ENCODE assay signal across 37 mouse cellular contexts in the genomic region with DNA sequence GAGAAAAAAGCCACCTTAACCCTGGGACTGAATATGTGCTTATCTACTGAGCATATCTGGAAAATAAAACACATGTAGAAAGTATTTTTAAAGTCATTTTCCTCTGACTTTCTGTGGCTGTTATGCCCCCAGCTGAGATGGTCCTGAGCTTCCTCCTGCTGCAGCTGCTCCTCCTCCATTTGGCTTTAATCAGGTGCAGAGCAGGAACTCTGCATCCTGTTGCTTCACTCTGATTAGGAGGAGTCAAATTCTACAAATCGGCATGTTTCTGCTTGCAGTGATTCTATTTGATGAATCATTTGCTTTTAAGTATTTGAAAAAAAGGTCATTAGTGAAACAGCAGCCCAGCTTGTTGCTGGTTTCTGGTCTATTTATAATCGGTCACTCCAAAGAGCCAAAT.
A peak's percentile ranks its signal among the peaks of the same experiment; 100 is the strongest.
DNase-seq lines count a peak whose midpoint lies in the region; ATAC-seq and TF ChIP-seq lines count a peak whose summit lies in the region.
"Had no signal": no experiment of that assay in that cellular context is flagged by ENCODE, and none has a peak within 500 bp of the region (broad histone marks: within the 10 kb centered on the region; RNA-seq: fewer than 3 reads in every experiment).

No protein-coding gene starts in this region.

- WGBS in kidney, postnatal 0 days: 36% methylated on average over 2 of the region's 2 CpGs
- 38% methylated on average over 2 of the region's 2 CpGs for WGBS in kidney, embryonic 15.5 days

- no peaks in the 10 kb centered on the region for H3K9me3 ChIP-seq in kidney, postnatal 0 days (replicated peaks; ENCODE audit: low read length)
- H3K9me3 ChIP-seq in kidney, embryonic 15.5 days (replicated peaks): no peaks in the 10 kb centered on the region
- H3K9me3 ChIP-seq: embryonic facial prominence, embryonic 13.5 days; G1E; heart, embryonic 12.5 days; hindbrain, embryonic 10.5 days; hindbrain, embryonic 15.5 days; liver, embryonic 12.5 days; megakaryocyte, embryonic 14.5 days; neural tube, embryonic 15.5 days; stomach, embryonic 15.5 days had no signal

- no peak overlapping the region for H3K27ac ChIP-seq in kidney, postnatal 0 days
- no peak overlapping the region for H3K27ac ChIP-seq in kidney, embryonic 15.5 days
- H3K27ac ChIP-seq: embryonic facial prominence, embryonic 13.5 days; hindbrain, embryonic 10.5 days; hindbrain, embryonic 15.5 days; layer of hippocampus, adult 2 months; liver, embryonic 12.5 days; neural tube, embryonic 15.5 days; stomach, embryonic 15.5 days had no signal

- H3K4me3 ChIP-seq in kidney, postnatal 0 days (replicated peaks; ENCODE audit: low read depth, low read length): no peak overlapping the region
- H3K4me3 ChIP-seq in kidney, embryonic 15.5 days (replicated peaks): no peak overlapping the region
- H3K4me3 ChIP-seq: embryonic facial prominence, embryonic 13.5 days; erythroblast, embryonic 14.5 days; heart, embryonic 12.5 days; hindbrain, embryonic 10.5 days; hindbrain, embryonic 15.5 days; layer of hippocampus, adult 2 months; liver, embryonic 12.5 days; megakaryocyte, embryonic 14.5 days; neural tube, embryonic 15.5 days; stomach, embryonic 15.5 days had no signal

- no peaks in the 10 kb centered on the region for H3K4me1 ChIP-seq in kidney, postnatal 0 days (replicated peaks; ENCODE audit: insufficient read depth, low read length)
- no peaks in the 10 kb centered on the region for H3K4me1 ChIP-seq in kidney, embryonic 15.5 days
- H3K4me1 ChIP-seq: hindbrain, embryonic 15.5 days; liver, embryonic 12.5 days; neural tube, embryonic 15.5 days; stomach, embryonic 15.5 days had no signal

- peak; percentile 20 for DNase-seq in embryo, embryonic 10 days (ENCODE audit: low spot score)
- DNase-seq in embryo, embryonic 10.5 days (ENCODE audit: low spot score): no peak
- peak; percentile 32 for DNase-seq in kidney, postnatal 0 days (ENCODE audit: low spot score)
- DNase-seq in frontal cortex, postnatal 36 days (ENCODE audit: low spot score in 2 of 2): no peak
- DNase-seq in frontal cortex, postnatal 25 days (ENCODE audit: low spot score in 2 of 2): no peak
- DNase-seq: adrenal gland, adult 8-10 months; cerebellum, adult 11 months; cerebellum, adult 9-10 months; cerebellum, postnatal 36 days; gastrocnemius, postnatal 25 days; heart, postnatal 10 days; kidney, adult 11 months; kidney, postnatal 36 days; layer of hippocampus, postnatal 36 days; left cerebral cortex, postnatal 4 days; liver, postnatal 0 days; lung, postnatal 36 days; midbrain, embryonic 14.5 days; retina, postnatal 1 day; right cerebral cortex, postnatal 14 days; thymus, postnatal 14 days had no signal

- no peak overlapping the region for H3K4me2 ChIP-seq in kidney, postnatal 0 days (ENCODE audit: low read length)
- H3K4me2 ChIP-seq in kidney, embryonic 15.5 days: no peak overlapping the region
- H3K4me2 ChIP-seq: embryonic facial prominence, embryonic 13.5 days; heart, embryonic 12.5 days; hindbrain, embryonic 15.5 days; liver, embryonic 12.5 days; neural tube, embryonic 15.5 days; stomach, embryonic 15.5 days had no signal

- no peak for ATAC-seq in kidney, postnatal 0 days (replicated peaks; ENCODE audit: low FRiP score, low read depth)
- no peak for ATAC-seq in kidney, embryonic 15.5 days (replicated peaks; ENCODE audit: low FRiP score)
- peak; percentile 60; the same call in 1 of the 2 replicates for ATAC-seq in common myeloid progenitor, adult 5-6 weeks (replicated peaks; ENCODE audit: low read depth, poor library complexity, severe bottlenecking)
- ATAC-seq: activated CD4-positive, CD25-positive, alpha-beta regulatory T cell, adult 4 months; forebrain, embryonic 16.5 days; inflammation-experienced regulatory T-cells, adult 6 months; liver, embryonic 12.5 days; liver, postnatal 0 days had no signal

- no peaks in the 10 kb centered on the region for H3K27me3 ChIP-seq in kidney, postnatal 0 days (ENCODE audit: insufficient read depth, low read length)
- H3K27me3 ChIP-seq in kidney, embryonic 15.5 days: no peaks in the 10 kb centered on the region
- H3K27me3 ChIP-seq: embryonic facial prominence, embryonic 13.5 days; heart, embryonic 12.5 days; hindbrain, embryonic 15.5 days; liver, embryonic 12.5 days; megakaryocyte, embryonic 14.5 days; neural tube, embryonic 15.5 days; stomach, embryonic 15.5 days had no signal

- H3K36me3 ChIP-seq in kidney, postnatal 0 days (ENCODE audit: insufficient read depth, low read length): no peaks in the 10 kb centered on the region
- H3K36me3 ChIP-seq in kidney, embryonic 15.5 days: no peaks in the 10 kb centered on the region
- H3K36me3 ChIP-seq: embryonic facial prominence, embryonic 13.5 days; G1E; heart, embryonic 12.5 days; hindbrain, embryonic 10.5 days; hindbrain, embryonic 15.5 days; liver, embryonic 12.5 days; neural tube, embryonic 15.5 days; stomach, embryonic 15.5 days had no signal

- no peak overlapping the region for H3K9ac ChIP-seq in kidney, postnatal 0 days (ENCODE audit: low read depth, low read length)
- no peak overlapping the region for H3K9ac ChIP-seq in kidney, embryonic 15.5 days
- H3K9ac ChIP-seq: embryonic facial prominence, embryonic 13.5 days; heart, embryonic 12.5 days; hindbrain, embryonic 15.5 days; liver, embryonic 12.5 days; liver, postnatal 0 days; neural tube, embryonic 15.5 days; stomach, embryonic 15.5 days had no signal

- no peak for TF ChIP-seq CTCF in kidney, postnatal 0 days (IDR thresholded peaks at IDR 0.05; ENCODE audit: low read depth)

Comparison
In these comparisons a context has a peak if more than half of its experiments do, and no peak if none do; other contexts are left out.
1. DNase-seq: peak in embryo, embryonic 10 days (single experiment) and kidney, postnatal 0 days (single experiment); none in embryo, embryonic 10.5 days (single experiment), frontal cortex, postnatal 36 days (0 of 2) and frontal cortex, postnatal 25 days (0 of 2).